ENCODE assay signal across 24 mouse cellular contexts in genomic region chr19:3630027-3630426, GRCm38 (mm10).
"Had no signal": no experiment of that assay in that cellular context is flagged by ENCODE, and none has a peak within 500 bp of the region (broad histone marks: within the 10 kb centered on the region; RNA-seq: fewer than 3 reads in every experiment).

No protein-coding gene starts in this region.

- DNase-seq: gastrocnemius, postnatal 14 days; gastrocnemius, postnatal 36 days; heart, adult 18-20 months; heart, postnatal 14 days; kidney, adult 11 months; kidney, adult 2 months; kidney, adult 9 months; kidney, postnatal 14 days; kidney, postnatal 36 days; layer of hippocampus, adult 9-11 months; layer of hippocampus, postnatal 36 days had no signal

- H3K9ac ChIP-seq: heart, embryonic 12.5 days; heart, embryonic 15.5 days; hindbrain, embryonic 12.5 days; hindbrain, embryonic 15.5 days; kidney, embryonic 15.5 days; limb, embryonic 13.5 days; limb, embryonic 15.5 days; liver, embryonic 12.5 days; liver, embryonic 14.5 days had no signal

- H3K36me3 ChIP-seq: hindbrain, embryonic 15.5 days had no signal

- H3K4me2 ChIP-seq: heart, embryonic 12.5 days; heart, embryonic 15.5 days; hindbrain, embryonic 12.5 days; hindbrain, embryonic 15.5 days; kidney, embryonic 15.5 days; limb, embryonic 13.5 days; limb, embryonic 15.5 days; liver, embryonic 12.5 days had no signal

- ATAC-seq: hindbrain, postnatal 0 days; intestine, embryonic 16.5 days; liver, embryonic 12.5 days had no signal

- H3K4me3 ChIP-seq: heart, embryonic 10.5 days; heart, embryonic 12.5 days; heart, embryonic 15.5 days; hindbrain, embryonic 12.5 days; hindbrain, embryonic 15.5 days; kidney, embryonic 15.5 days; limb, embryonic 13.5 days; limb, embryonic 15.5 days; liver, embryonic 12.5 days had no signal

- H3K4me1 ChIP-seq: hindbrain, embryonic 15.5 days had no signal

- H3K27ac ChIP-seq: heart, embryonic 10.5 days; heart, embryonic 15.5 days; hindbrain, embryonic 12.5 days; hindbrain, embryonic 15.5 days; hindbrain, postnatal 0 days; kidney, embryonic 15.5 days; kidney, postnatal 0 days; limb, embryonic 13.5 days; limb, embryonic 15.5 days; liver, embryonic 12.5 days; liver, embryonic 14.5 days had no signal

- H3K9me3 ChIP-seq: heart, embryonic 10.5 days; heart, embryonic 12.5 days; heart, embryonic 15.5 days; hindbrain, embryonic 12.5 days; hindbrain, embryonic 15.5 days; kidney, embryonic 15.5 days; limb, embryonic 13.5 days; limb, embryonic 15.5 days; liver, embryonic 12.5 days had no signal

- H3K27me3 ChIP-seq: heart, embryonic 12.5 days; heart, embryonic 15.5 days; hindbrain, embryonic 12.5 days; hindbrain, embryonic 15.5 days; kidney, embryonic 15.5 days; limb, embryonic 13.5 days; limb, embryonic 15.5 days; liver, embryonic 12.5 days had no signal
